Mouse (Mus musculus): ENCODE data around the gene Esp23. TPM values are rescaled to one million over a fixed set of nuclear protein-coding genes. Genes with fewer than 3 reads are reported as not detected.
"Not testable (repeated sequence)": the region's sequence is repeated elsewhere in the genome, so short reads cannot be mapped to it uniquely, and the experiment has no call there.

The Esp23 gene
- total RNA-seq (2021), result not detected in 2 replicates
- long read RNA-seq, experiment 1, result 0 reads
- long read RNA-seq, experiment 2, result 0 reads

DNA sequence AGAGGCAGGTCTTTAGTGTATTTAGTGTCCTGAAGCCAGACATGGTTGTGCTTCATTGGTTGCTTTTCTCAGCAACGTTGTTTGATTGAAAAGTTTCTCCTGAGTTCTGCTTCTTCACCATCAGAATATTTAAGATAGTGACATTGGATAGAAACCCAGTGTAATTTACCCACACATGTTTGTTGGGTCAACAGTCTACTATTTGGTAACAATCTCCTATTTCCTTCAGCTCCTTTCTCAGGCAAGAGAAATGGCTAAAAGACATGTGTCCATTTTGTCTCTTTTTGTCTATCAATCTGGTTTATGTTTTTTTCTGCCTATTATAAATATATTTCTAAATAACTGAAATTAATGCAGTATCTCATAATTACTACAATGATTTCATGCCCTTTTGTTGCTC, at the start of gene Esp23:
Esp23 (minus strand) TSS at position 101 of the 400 bp plus-strand sequence.
- no peak for DNase-seq

DNA sequence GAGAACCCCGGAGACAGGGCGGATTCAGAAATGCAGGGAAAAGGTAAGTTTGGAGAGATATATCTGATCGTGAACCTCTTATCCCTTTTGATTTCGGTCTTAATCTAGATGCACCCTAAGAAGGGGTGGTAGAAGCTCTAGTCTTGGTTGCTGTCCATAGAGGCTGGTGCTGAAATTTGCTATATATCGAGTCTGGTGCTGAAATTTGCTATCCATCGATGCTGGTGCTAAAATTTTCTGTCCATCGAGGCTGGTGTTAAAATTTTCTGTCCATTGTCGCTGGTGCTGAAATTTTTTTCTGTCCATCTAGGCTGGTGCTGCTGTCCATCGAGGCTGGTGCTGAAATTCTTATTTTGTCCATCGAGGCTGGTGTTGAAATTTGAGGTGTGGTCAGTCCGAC, 30.3 kb upstream of the Esp23 start:
- not testable (repeated sequence) for DNase-seq

DNA sequence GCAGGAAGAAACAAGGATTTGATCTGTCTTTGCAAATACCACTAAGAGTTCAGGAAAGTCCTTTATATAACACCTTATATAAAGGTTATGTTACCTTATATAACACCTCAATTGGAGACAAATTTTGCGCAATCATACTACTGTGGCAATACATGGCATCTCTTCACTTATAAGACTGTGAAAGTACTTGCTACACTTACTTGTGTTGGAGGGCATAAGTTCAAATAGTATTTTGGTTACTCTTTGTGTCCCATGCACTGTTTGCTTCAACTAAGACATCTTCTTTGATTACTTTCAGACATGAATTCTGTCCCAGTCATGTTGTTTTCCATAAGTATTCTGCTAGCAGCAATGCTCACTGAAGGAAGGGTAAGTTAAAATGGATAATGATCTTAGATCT, 18.2 kb upstream of the Esp23 start, which contains the start of gene Esp22:
Esp22 (plus strand) TSS at position 301 of the 400 bp plus-strand sequence.
- DNase-seq, result no peak

DNA sequence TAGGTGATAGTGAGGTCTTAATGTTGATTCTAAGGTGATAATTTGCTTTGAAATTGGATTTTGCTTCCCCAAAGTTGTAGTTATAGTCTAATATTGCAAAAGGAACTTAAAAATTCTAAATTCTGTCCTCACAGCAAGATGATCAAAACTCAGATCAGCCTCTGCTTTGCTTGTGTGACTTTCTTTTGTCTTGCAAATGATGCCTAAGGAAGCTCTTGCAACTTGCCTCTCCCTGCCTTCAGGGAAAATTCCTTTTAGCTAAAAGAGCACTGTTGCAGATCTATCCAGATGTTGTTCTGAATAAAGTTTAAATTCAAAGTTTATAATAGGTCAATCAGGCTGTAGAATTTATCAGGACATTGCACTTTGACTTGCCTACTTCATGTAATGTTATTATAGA, 13.2 kb downstream of the Esp23 start:
- no peak for DNase-seq

DNA sequence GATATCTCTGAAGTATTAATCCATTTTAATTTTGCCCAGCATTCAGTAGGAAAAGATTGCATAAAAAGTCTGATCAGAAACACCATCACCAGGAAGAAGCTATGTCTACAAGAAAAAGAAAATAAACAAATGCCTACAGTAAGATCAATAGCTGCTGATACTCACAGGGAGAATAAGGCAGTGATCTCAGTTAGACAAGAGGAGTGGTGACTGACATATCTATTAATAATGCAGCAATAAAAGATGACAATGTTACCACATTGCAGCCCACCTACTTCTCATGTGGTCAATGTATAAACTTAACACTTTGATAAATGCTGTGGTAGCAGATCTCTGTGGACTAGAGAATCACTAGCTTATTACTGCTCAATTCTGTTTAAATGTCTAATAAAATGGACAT, 33.6 kb downstream of the Esp23 start, which contains the start of gene Gm21903:
Gm21903 (minus strand) TSS at position 101 of the 400 bp plus-strand sequence.
- DNase-seq, result no peak

DNA sequence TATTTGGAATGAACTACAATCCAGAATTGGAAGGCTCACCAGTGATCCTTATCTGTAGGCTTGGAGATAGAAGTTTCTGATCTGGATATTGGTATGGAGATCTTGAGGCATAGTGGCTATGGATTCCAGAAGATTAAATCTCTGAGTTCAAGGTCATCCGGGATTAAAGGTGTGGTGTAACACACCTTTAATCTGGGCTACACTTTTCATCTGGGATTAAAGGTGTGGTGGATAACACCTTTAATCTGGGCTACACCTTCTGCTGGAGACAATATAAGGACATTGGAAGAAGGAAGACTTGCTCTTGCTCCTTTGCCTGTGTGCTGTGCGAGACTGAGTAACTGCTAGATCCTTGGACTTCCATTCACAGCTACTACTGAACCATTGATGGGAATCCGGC, 40.4 kb downstream of the Esp23 start, which contains the start of gene Esp24:
Esp24 (plus strand) TSS at position 301 of the 400 bp plus-strand sequence.
- DNase-seq, result not testable (repeated sequence)

Other genes starting within 250 kb of the Esp23 start
- gene Esp24, start 40.3 kb downstream of the Esp23 start, total RNA-seq (2021), result not detected in 2 replicates
- gene Gm21903, start 33.7 kb downstream of the Esp23 start, total RNA-seq (2021), result not detected in 2 replicates
- gene Esp22, start 18.3 kb upstream of the Esp23 start, total RNA-seq (2021), result not detected in 2 replicates

Data from adrenal gland, postnatal 14 days (tissue).